39 mouse cellular contexts compared by ENCODE assay signal in genomic region chr19:12576639-12577038, GRCm38 (mm10). TPM values are rescaled to one million over a fixed set of nuclear protein-coding genes. Genes with fewer than 3 reads are reported as not detected.
A peak's percentile ranks its signal among the peaks of the same experiment; 100 is the strongest.
DNase-seq lines count a peak whose midpoint lies in the region; ATAC-seq and TF ChIP-seq lines count a peak whose summit lies in the region.
"Had no signal": no experiment of that assay in that cellular context is flagged by ENCODE, and none has a peak within 500 bp of the region (broad histone marks: within the 10 kb centered on the region; RNA-seq: fewer than 3 reads in every experiment).

No protein-coding gene starts in this region.

- no peak for TF ChIP-seq POLR2A in heart, adult 2 months (IDR thresholded peaks at IDR 0.05; ENCODE audit: insufficient read depth, low read depth, low read length)

- TF ChIP-seq CTCF in hindbrain, postnatal 0 days (IDR thresholded peaks at IDR 0.05; ENCODE audit: low read depth): no peak
- TF ChIP-seq CTCF in heart, adult 2 months (IDR thresholded peaks at IDR 0.05): no peak

- DNase-seq in 416B (ENCODE audit: low read depth): peak; percentile 87
- DNase-seq in hindbrain, postnatal 0 days (ENCODE audit: low spot score): no peak
- no peak for DNase-seq in heart, adult 2 months
- DNase-seq: adrenal gland, postnatal 10 days; cerebellum, adult 11 months; cerebellum, adult 9-10 months; forebrain, postnatal 0 days; gastrocnemius, postnatal 14 days; kidney, adult 9 months; kidney, postnatal 14 days; lung, adult 18-20 months; lung, postnatal 14 days; thymus, postnatal 14 days had no signal

- H3K4me2 ChIP-seq in liver, embryonic 15.5 days: peak overlapping the region; percentile 71
- H3K4me2 ChIP-seq in hindbrain, postnatal 0 days (ENCODE audit: low read depth, low read length): no peak overlapping the region
- H3K4me2 ChIP-seq: embryonic facial prominence, embryonic 13.5 days; forebrain, embryonic 12.5 days; heart, embryonic 15.5 days; limb, embryonic 13.5 days; midbrain, embryonic 12.5 days; neural tube, embryonic 13.5 days had no signal

- no peak overlapping the region for H3K27ac ChIP-seq in liver, embryonic 15.5 days (replicated peaks)
- H3K27ac ChIP-seq in hindbrain, postnatal 0 days: no peak overlapping the region
- no peak overlapping the region for H3K27ac ChIP-seq in heart, adult 2 months
- H3K27ac ChIP-seq: embryonic facial prominence, embryonic 13.5 days; forebrain, embryonic 12.5 days; heart, embryonic 10.5 days; heart, embryonic 15.5 days; left cerebral cortex, adult 2 months; limb, embryonic 13.5 days; midbrain, embryonic 12.5 days; neural tube, embryonic 13.5 days had no signal

- H3K9ac ChIP-seq in liver, embryonic 15.5 days: no peak overlapping the region
- no peak overlapping the region for H3K9ac ChIP-seq in hindbrain, postnatal 0 days (replicated peaks; ENCODE audit: low read length)
- H3K9ac ChIP-seq in heart, adult 2 months (ENCODE audit: low read depth, low read length): no peak overlapping the region
- H3K9ac ChIP-seq: embryonic facial prominence, embryonic 13.5 days; forebrain, embryonic 12.5 days; forebrain, postnatal 0 days; heart, embryonic 15.5 days; limb, embryonic 13.5 days; midbrain, embryonic 12.5 days; neural tube, embryonic 13.5 days had no signal

- intact Hi-C loops in heart, adult 2 months (cut with DNase I): loop anchor here (1.0 to 10.0 kb wide), 2 partner anchors 8 to 562 kb away; no protein-coding TSS in a partner anchor

- H3K36me3 ChIP-seq in erythroblast, embryonic 14.5 days (ENCODE audit: control insufficient read depth): peaks cover 53% of the 10 kb centered on the region
- peaks cover 29% of the 10 kb centered on the region for H3K36me3 ChIP-seq in liver, embryonic 15.5 days (replicated peaks)
- H3K36me3 ChIP-seq in hindbrain, postnatal 0 days (ENCODE audit: insufficient read depth, low read length): no peaks in the 10 kb centered on the region
- H3K36me3 ChIP-seq in heart, adult 2 months (ENCODE audit: control insufficient read depth, insufficient read depth, low read length): peaks cover 8% of the 10 kb centered on the region
- H3K36me3 ChIP-seq: G1E; neural tube, embryonic 13.5 days had no signal

- no peak for ATAC-seq in erythroblast, adult 5-6 weeks (replicated peaks; ENCODE audit: low FRiP score, poor library complexity, severe bottlenecking)
- peak; percentile 10; the same call in 1 of the 2 replicates for ATAC-seq in common myeloid progenitor, adult 5-6 weeks (replicated peaks; ENCODE audit: low read depth, poor library complexity, severe bottlenecking)
- ATAC-seq in liver, embryonic 15.5 days (ENCODE audit: insufficient read depth): no peak
- ATAC-seq in hindbrain, postnatal 0 days: no peak
- no peak for ATAC-seq in frontal cortex, adult (ENCODE audit: low TSS enrichment)
- ATAC-seq: forebrain, postnatal 0 days; hindbrain, embryonic 16.5 days; intestine, embryonic 16.5 days had no signal

- peaks cover 2% of the 10 kb centered on the region; the same call in 1 of the 2 replicates for H3K79me2 ChIP-seq in heart, adult 2 months (replicated peaks; ENCODE audit: control insufficient read depth, insufficient read depth, low read length)

- H3K9me3 ChIP-seq in erythroblast, embryonic 14.5 days (ENCODE audit: control insufficient read depth, low read length): no peaks in the 10 kb centered on the region
- H3K9me3 ChIP-seq in liver, embryonic 15.5 days (replicated peaks): no peaks in the 10 kb centered on the region
- no peaks in the 10 kb centered on the region for H3K9me3 ChIP-seq in hindbrain, postnatal 0 days (ENCODE audit: low read length)
- H3K9me3 ChIP-seq: embryonic facial prominence, embryonic 13.5 days; forebrain, embryonic 12.5 days; G1E; heart, embryonic 10.5 days; heart, embryonic 15.5 days; midbrain, embryonic 12.5 days; neural tube, embryonic 13.5 days had no signal

- peak overlapping the region; percentile 3 for H3K4me3 ChIP-seq in erythroblast, embryonic 14.5 days (replicated peaks)
- H3K4me3 ChIP-seq in liver, embryonic 15.5 days (replicated peaks): no peak overlapping the region
- H3K4me3 ChIP-seq in hindbrain, postnatal 0 days (ENCODE audit: low read length): no peak overlapping the region
- no peak overlapping the region for H3K4me3 ChIP-seq in heart, adult 2 months
- H3K4me3 ChIP-seq: embryonic facial prominence, embryonic 13.5 days; forebrain, embryonic 12.5 days; heart, embryonic 10.5 days; heart, embryonic 15.5 days; left cerebral cortex, adult 2 months; limb, embryonic 13.5 days; midbrain, embryonic 12.5 days; neural tube, embryonic 13.5 days had no signal

- no peaks in the 10 kb centered on the region for H3K27me3 ChIP-seq in erythroblast, embryonic 14.5 days (ENCODE audit: control insufficient read depth)
- no peaks in the 10 kb centered on the region for H3K27me3 ChIP-seq in liver, embryonic 15.5 days
- H3K27me3 ChIP-seq in hindbrain, postnatal 0 days (ENCODE audit: insufficient read depth, low read length): no peaks in the 10 kb centered on the region
- H3K27me3 ChIP-seq in heart, adult 2 months (ENCODE audit: control insufficient read depth, insufficient read depth, low read length): no peaks in the 10 kb centered on the region
- H3K27me3 ChIP-seq: embryonic facial prominence, embryonic 13.5 days; forebrain, embryonic 12.5 days; heart, embryonic 15.5 days; limb, embryonic 13.5 days; midbrain, embryonic 12.5 days; neural tube, embryonic 13.5 days had no signal

- 56% methylated on average over 2 of the region's 2 CpGs for WGBS in liver, embryonic 15.5 days (ENCODE audit: insufficient replicate concordance)
- 85% methylated on average over 2 of the region's 2 CpGs for WGBS in hindbrain, postnatal 0 days
- WGBS in heart, adult 2 months: 61% methylated on average over 2 of the region's 2 CpGs

- peaks cover 43% of the 10 kb centered on the region for H3K4me1 ChIP-seq in erythroblast, embryonic 14.5 days (ENCODE audit: control insufficient read depth)
- H3K4me1 ChIP-seq in liver, embryonic 15.5 days (replicated peaks): peaks cover 29% of the 10 kb centered on the region
- H3K4me1 ChIP-seq in hindbrain, postnatal 0 days (ENCODE audit: insufficient read depth, low read length): peaks cover 5% of the 10 kb centered on the region; the same call in 1 of the 2 replicates
- H3K4me1 ChIP-seq in heart, adult 2 months (ENCODE audit: control insufficient read depth, insufficient read depth, low read length): peaks cover 9% of the 10 kb centered on the region

- TF ChIP-seq EP300 in heart, adult 2 months (IDR thresholded peaks at IDR 0.05; ENCODE audit: insufficient read depth, low read depth, low read length): no peak

RNA-seq across cellular contexts. Expression of gene Gm4952, which starts 23.1 kb away (rescaled TPM):
- polyA plus RNA-seq in erythroblast, embryonic 14.5 days (2012): not detected in 2 replicates
- not detected in 2 replicates for total RNA-seq in erythroblast, adult 5-6 weeks (2015; ENCODE audit: low replicate concordance)
- 0.14 TPM in 1 of 2 replicates, not detected in the other for total RNA-seq in erythroblast, adult 5-6 weeks (2017; ENCODE audit: low replicate concordance)
- total RNA-seq in common myeloid progenitor, adult 5-6 weeks (2017): not detected in 2 replicates
- 12.6 and 15.3 TPM in 2 replicates for polyA plus RNA-seq in liver, embryonic 15.5 days (2015; fragmentation: Nextera tagmentation; extraction: Ambion mirVana)
- total RNA-seq in hindbrain, postnatal 0 days (2014; rRNA removed): 0.14 TPM in 1 of 2 replicates, not detected in the other
- polyA plus RNA-seq in hindbrain, postnatal 0 days (2015; fragmentation: Nextera tagmentation; extraction: Ambion mirVana): 0.30 and 0.43 TPM in 2 replicates
- not detected for total RNA-seq in heart, adult 2 months (2021)
- polyA plus RNA-seq in heart, adult 2 months (2012; rRNA removed): not detected in 2 replicates
- total RNA-seq: gastrocnemius, postnatal 14 days; granulocyte monocyte progenitor cell, adult 5-6 weeks; heart, postnatal 25 days; layer of hippocampus, adult 18-20 months; left cerebral cortex, postnatal 36 days; megakaryocyte progenitor cell, adult 5-6 weeks had no signal
- polyA plus RNA-seq: forebrain, embryonic 12.5 days; G1E; hindbrain, embryonic 11.5 days; midbrain, embryonic 12.5 days; myocyte; neural tube, embryonic 13.5 days; stomach, embryonic 14.5 days; testis, adult 2 months had no signal

RNA-seq across cellular contexts. Expression of gene Fam111a, which starts 31.1 kb away (rescaled TPM):
- polyA plus RNA-seq in erythroblast, embryonic 14.5 days (2012): 0.54 and 0.64 TPM in 2 replicates
- total RNA-seq in erythroblast, adult 5-6 weeks (2015; ENCODE audit: low replicate concordance): 79.0 and 112 TPM in 2 replicates
- 78.5 and 79.9 TPM in 2 replicates for total RNA-seq in erythroblast, adult 5-6 weeks (2017; ENCODE audit: low replicate concordance)
- total RNA-seq in common myeloid progenitor, adult 5-6 weeks (2017): 182 and 222 TPM in 2 replicates
- polyA plus RNA-seq in liver, embryonic 15.5 days (2015; fragmentation: Nextera tagmentation; extraction: Ambion mirVana): 21.4 and 23.8 TPM in 2 replicates
- 1.9 and 4.8 TPM in 2 replicates for total RNA-seq in hindbrain, postnatal 0 days (2014; rRNA removed)
- polyA plus RNA-seq in hindbrain, postnatal 0 days (2015; fragmentation: Nextera tagmentation; extraction: Ambion mirVana): 3.2 and 3.3 TPM in 2 replicates
- total RNA-seq in heart, adult 2 months (2021): 1 to 10 TPM; 4.4 to 4.7 TPM
- polyA plus RNA-seq in heart, adult 2 months (2012; rRNA removed): 1.5 and 2.7 TPM in 2 replicates

RNA-seq across cellular contexts. Expression of gene Glyat, which starts 56.5 kb away (rescaled TPM):
- polyA plus RNA-seq in erythroblast, embryonic 14.5 days (2012): not detected in 2 replicates
- total RNA-seq in erythroblast, adult 5-6 weeks (2015; ENCODE audit: low replicate concordance): not detected in 2 replicates
- not detected in 2 replicates for total RNA-seq in erythroblast, adult 5-6 weeks (2017; ENCODE audit: low replicate concordance)
- total RNA-seq in common myeloid progenitor, adult 5-6 weeks (2017): not detected in 2 replicates
- polyA plus RNA-seq in liver, embryonic 15.5 days (2015; fragmentation: Nextera tagmentation; extraction: Ambion mirVana): 0.43 and 0.54 TPM in 2 replicates
- total RNA-seq in hindbrain, postnatal 0 days (2014; rRNA removed): not detected in 2 replicates
- polyA plus RNA-seq in hindbrain, postnatal 0 days (2015; fragmentation: Nextera tagmentation; extraction: Ambion mirVana): 0.05 TPM in 1 of 2 replicates, not detected in the other
- total RNA-seq in heart, adult 2 months (2021): not detected
- 0.20 TPM in 1 of 2 replicates, not detected in the other for polyA plus RNA-seq in heart, adult 2 months (2012; rRNA removed)
- total RNA-seq: forebrain, postnatal 0 days; granulocyte monocyte progenitor cell, adult 5-6 weeks; heart, postnatal 25 days; left cerebral cortex, adult 2 months; left cerebral cortex, postnatal 36 days; megakaryocyte progenitor cell, adult 5-6 weeks; midbrain, postnatal 0 days had no signal
- polyA plus RNA-seq: embryonic facial prominence, embryonic 13.5 days; forebrain, embryonic 12.5 days; forebrain, postnatal 0 days; G1E; heart, embryonic 10.5 days; heart, embryonic 15.5 days; hindbrain, embryonic 11.5 days; hindbrain, embryonic 16.5 days; limb, embryonic 13.5 days; midbrain, embryonic 12.5 days; midbrain, postnatal 0 days; myocyte; neural tube, embryonic 13.5 days; stomach, embryonic 14.5 days; testis, adult 2 months had no signal

Comparison
In these comparisons a context has a peak if more than half of its experiments do, and no peak if none do; other contexts are left out.
1. RNA of gene Fam111a, which starts 31.1 kb away (total RNA-seq): 182 to 222 TPM in common myeloid progenitor, adult 5-6 weeks and 78.5 to 112 TPM in erythroblast, adult 5-6 weeks; 4.4 to 4.7 TPM in heart, adult 2 months and 1.9 to 4.8 TPM in hindbrain, postnatal 0 days; every median in the first group is over 10 times any median in the second.